Mouse (Mus musculus) brain, embryonic 18.5 days (tissue): Measurements from ENCODE around the gene Pnpo.

Experiments
- DNase-seq: peaks from one replicate; pipeline ENCODE4 v3.0.0-alpha.2; 2012; ENCODE audit warnings: low read depth, low spot score

The Pnpo gene

DNA sequence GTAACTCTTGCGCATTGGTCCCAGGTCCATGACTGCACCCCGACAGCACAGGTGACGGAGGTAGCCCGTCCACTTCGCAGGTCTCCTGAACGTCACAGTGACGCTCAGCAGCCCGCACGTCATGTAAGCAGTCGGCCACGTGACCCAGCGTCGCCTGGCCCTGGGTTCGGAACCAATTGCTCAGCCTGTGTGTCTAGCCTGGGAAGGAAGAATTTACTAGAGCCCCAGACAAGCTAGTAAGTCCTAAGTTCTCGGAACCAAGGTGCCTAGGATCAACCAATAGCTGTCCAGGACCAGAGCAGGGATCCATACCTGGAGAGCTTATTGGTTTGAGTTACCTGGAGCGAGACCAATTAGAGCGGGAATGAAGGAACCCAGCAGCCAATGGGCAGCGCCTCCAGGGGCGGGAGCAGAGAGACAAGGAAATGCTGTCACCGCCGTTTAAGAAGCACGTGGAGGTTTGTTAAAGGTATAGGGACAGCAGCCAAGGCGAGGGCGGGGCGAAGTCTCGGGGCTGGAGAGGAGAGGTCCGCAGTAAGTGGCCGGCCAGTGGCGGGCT is at the start of gene Pnpo:
Gene Pnpo (minus strand): TSS at position 241 of the 559 bp plus-strand sequence.
- peak; percentile 95 for DNase-seq

DNA sequence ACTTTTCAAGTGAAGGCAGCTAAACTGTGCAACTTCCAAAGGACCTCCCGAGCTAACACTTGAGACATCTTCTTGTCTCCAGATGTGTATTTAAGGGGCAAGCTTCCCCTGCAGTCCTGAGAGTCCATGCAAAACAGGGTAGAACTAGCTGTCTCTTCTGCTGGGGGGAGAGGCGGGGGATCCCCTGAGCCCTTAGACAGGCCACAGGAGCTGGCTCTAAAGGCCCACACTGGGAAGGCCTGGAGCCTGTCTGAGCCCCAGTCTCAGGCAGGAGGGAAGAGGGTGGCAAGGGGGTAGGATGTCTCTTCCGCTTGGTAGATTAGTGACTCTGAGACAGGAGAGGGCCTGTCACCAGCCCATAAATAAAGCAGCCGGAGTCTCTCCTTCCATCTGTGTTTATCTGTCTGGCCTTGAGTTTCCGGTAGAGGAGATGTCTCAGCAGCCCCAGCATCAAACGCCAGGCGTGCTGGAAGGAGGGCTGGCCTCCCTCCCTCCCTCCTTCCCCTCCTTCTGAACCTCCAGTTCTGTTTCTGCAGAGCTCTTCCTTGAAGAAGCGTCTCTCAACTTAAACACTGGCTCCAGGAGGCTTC is 49.0 kb upstream of the Pnpo start:
- DNase-seq: no peak

DNA sequence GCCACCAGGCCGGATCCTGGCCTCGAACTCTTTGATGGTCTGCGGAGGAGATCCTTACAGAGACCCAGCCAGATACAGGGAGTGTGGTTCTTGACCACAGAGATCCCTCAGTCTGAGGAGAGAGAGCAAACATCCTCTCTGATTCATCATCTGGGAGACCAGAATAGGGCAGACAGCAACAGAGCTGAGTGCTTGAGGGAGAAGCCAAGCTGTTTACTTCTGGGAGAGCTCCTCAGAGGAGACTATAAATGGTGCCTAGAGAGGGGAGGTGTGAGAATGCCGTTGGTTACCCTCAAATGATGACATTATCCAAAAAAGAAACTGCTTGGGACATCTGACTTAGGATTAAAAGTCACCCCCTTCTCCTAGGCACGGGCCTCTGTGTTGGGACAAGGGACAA is 47.7 kb upstream of the Pnpo start:
- DNase-seq: no peak

DNA sequence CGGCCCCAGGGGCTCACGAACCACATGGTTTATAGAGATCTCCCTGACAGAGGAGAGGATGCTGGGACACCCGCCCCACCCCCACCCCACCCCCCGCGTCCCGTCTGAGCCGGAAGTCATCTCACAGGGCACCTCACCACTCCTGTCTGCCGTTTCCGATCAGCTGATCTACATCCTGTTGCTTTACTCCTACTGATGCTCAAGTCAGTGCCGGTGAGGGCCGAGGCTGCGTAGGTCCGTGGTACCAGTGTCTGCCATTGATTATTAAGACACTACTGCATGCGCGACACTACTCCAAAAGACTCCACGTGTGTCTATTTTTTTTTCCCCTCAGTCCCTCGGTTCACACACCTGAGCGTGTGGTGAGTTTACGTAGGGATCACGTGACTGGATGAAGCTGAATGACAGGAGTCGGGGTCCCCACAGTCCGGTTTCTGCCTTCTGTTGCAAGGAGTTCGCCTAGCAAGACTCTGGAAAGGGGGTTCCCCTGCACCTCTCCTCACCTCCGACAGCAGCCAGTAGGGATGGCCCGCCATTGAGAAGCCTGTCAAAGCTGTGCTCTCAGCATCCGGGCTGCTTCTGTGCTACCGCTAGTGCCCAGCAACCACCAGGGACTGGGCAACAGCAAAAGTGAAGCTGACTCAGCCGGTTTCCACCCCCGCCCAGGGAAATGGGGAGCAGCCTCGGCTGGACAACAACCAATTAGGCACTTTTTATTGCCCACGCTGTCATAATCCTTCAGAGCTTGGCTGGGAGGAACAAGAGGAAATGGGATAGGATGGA is 44.3 kb upstream of the Pnpo start:
- no peak for DNase-seq

DNA sequence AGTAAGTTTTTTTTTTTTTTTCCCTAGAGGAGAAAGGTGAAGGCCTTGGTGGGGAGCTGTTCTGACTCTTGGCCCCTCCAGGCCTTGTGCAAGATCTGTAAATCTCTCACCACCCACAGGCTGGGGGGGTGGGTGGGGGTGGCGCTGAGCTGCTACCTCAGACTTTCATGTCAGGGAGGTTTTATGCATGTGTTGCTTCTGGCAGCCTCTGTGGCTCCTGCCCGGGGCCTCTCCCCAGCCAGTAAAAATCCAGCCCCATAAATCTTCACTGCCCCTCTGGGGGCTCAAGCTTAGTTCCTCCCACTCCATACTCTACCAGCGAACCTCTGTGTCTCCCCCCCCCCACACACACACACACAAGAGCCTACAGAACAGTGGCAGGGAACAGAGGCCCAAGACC is 42.7 kb upstream of the Pnpo start:
- DNase-seq: no peak

DNA sequence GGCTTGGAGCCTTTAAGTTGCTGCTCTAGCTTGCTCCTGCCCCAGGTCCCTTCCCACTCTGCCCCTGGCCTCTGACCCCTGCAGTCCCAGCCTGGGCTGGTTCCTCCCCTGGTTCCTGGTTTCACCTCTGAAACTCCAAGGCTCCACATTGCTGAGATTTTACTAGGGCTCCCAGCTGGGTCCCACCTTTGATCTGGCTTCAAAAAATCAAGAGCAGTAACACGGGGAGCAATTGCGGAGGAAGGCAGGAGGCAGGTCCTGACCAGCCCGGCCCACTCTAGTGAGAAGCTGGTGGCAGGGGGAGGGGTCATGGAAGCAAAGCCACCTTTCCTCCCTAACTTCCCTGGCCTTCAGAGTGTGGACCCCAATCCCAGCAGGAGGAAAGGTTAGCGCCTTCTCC is 41.1 kb upstream of the Pnpo start:
- DNase-seq: no peak

DNA sequence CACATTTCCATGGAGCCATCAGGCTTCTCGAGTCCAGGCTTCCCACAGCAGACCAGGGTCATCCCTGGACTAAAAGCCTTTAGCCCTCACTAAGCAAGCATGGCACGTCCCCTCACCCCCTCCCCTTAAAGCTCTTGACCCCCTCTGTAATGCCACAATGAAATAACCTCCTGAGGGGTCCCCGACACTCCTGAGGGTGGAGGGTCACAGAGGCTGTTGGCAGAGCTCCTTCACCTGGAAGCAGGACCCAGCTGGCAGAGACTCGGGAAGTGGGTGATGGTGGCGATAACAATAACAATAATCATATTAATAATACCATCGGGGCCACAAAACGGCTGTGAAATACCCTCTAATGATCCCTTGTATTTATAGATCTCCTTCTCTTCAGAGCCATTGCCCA is 39.1 kb upstream of the Pnpo start, which contains the start of gene Sp2:
Gene Sp2 (minus strand): TSS at position 101 of the 400 bp plus-strand sequence.
- no peak for DNase-seq

DNA sequence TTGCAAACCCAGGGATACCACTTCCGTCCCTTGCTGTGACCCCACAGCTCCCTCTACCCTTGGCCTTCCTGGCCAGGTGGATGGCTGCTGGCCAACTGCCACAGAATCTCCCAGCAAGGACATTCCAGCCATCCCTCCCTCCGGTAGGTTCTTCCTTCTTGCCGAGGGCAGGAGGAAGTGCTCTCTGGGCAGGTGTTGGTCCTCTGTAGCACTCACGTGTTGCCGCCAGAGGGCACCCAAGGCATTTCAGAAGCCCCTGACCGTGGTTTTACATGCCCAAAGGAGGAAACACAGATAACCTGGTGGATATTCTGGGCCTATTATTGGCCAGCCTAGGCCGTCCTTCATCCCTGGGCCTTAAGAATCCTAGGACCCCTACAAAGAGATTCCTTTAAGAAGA is 38.6 kb upstream of the Pnpo start:
- DNase-seq: no peak

DNA sequence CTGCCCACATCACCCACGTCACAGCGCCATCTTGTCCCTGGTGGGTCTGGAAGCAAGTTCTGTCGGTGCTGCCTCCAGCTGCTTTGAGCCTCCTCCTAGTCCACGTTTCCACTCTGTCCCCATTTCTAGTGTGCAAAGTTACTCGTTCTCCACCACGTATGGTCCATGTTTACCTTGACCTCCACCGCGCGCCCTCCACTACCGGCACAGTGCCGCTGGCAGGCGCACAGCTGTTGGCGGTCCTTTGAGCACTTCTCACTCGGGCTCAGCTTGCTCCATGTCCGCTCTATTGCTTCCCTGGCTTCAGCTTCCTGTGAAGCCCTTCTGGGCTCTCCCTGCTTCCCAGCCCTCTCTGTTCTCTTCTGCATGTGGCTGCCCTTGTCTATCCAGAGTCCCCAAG is 37.7 kb upstream of the Pnpo start:
- no peak for DNase-seq

DNA sequence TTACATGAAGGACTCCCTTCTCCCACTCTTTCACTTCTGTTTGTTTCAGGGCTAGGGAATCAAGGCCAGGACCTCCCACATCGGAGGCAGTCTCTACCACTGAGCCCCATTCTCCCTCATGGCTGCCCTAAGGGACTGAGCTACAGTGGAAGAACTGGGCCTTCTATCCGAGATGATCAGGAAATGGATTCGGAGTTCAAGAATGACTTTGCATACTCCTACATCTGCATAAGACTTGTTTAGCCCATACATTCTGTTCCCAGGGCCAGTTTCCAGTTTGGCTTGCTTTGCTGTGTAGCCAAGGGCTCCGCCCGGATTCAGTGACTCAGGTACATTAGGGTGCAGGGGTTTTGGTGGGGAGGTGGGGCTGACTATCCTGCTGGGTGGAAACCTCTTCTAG is 36.2 kb upstream of the Pnpo start:
- DNase-seq: no peak

DNA sequence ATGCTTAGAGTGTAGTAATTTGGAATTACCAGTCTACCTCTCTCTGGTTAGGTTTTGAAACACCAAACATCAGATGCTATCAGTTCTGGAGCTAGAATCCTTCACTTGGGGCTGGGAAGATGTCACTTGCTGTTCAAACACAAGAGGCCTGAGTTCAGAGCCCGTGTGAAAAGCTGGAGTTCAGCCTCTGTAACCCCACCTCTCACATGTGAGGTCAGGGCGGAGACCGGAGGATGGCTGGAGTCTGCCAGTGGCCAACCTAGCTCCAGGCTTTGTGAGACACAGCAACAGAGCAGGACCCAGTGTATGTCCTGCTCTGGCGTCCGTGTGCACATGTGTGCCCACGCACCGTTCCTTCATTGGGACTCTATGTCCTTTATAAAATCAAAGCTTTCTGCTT is 35.5 kb upstream of the Pnpo start:
- DNase-seq: no peak

DNA sequence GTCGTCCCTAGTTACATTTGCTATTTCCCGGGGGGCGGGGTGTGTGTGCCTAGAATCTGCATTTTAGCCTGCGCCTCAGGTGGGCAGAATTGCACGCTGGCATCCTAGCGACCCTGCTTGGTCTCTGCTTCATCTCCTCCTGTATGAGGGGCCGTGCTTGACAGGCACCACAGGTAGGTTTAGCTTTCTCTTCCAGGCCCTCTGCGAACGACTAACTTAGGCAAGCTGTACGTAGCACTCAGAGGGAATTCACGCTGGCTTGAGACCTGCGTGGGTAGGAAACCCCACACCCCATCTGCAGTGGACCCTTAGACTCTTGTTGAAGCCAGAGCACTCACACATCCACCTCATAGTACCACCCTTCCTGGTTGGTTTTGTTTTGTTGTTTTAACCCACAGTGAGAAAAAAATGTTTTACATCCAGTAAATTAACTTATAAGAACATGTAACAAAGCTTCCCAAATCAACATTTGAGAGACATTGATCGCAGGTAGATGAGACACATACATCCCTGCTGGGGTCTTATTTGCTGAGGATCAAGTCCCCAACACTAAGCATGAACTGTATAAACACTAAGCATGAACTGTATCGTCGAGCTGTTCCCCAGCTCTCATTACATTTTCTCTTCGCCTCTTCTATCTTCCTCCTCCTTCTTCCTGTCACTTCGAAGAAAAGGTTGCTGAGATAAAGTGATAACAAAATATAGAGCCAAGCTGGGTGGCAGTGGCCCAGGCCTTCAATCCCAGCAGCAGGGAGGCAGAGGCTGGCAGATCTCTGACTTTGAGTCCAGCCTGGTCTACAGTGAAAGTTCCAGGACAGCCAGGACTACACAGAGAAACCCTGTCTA is 34.8 kb upstream of the Pnpo start:
- no peak for DNase-seq

DNA sequence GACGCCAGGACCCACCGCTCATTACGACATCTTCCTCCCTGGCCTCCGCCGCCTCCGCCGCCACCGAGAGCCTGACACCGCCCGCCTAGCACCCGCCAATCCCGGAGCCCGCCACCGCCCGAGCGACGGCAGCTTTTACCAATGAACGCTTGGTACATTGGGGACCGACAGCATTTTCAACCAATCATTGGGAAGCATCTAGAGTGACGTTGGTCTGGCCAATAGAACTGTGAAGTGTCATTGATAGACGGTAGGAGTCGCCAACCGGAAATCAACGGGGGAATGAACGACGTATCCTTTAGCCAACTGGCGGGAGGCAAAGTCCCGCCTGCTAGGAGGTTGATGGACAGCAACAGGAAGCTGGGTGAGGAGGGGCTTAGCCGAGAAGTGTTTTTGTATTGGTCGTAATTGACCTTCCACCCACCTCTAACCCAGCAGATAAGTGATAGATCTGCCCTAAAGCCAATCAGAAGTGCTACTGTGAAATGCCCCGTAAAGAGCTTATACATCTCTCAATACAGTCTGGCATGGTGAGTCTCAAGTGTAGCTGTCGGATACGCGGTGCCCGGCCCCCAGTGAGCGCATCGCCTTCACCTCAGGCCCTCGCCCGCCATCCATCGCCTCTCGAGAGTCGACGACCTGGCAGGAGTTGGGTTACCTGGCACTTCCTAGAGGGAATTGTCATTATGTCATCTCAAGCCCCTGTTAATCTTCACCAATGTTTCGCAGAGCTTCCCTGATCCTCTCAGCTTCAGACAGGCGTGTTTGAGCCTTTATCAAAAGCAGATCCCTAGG is 34.0 kb upstream of the Pnpo start:
- peak; percentile 100 for DNase-seq

DNA sequence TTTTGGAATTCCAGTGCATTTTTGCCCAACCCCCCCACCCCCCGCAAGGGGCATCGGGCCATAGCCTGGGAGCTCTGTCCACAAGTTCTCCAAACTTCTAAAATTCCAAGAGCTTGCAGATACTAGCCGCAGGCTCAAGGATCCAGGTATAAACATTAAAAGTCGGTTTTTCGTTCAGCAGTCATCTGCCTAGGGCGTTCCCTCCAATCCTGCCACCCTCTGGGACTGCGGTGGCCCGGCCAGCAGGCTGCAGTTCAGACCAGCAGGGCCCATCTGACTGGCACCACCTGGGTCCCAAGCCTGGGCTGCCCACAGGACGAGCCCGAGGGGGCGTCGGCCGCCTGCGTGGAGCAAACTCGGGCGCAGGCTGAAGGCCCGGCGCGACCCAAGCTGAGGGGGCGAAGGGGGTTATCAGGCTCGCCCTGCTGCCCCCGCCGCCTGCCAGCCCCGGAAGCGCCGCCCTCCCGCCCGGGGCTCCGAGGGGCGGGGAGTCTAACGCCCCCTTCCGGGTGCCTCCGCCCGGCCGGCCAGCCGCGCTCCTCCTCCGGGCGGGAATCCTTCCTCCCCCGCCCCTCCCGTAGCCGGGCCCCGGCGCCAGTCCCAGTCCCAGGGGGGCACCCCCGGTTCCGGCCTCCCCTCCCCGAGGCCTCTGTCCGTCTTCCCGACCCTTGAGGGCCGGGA is 33.3 kb upstream of the Pnpo start:
- DNase-seq: peak; percentile 76

DNA sequence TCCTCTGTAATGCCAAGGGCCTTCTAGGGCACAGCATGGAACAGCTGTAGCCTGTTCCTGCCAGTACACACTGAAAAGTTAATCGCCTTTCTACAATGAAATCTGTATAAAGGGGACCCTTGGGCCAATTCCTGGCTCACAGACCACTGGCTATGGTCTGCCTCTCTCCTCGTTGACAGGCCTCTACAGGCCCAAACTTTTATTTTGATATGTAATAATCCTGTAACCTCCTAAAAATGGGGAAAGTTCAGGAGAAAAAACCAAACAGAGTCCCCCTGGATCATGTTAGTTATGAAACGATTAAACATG is 32.5 kb upstream of the Pnpo start:
- no peak for DNase-seq

DNA sequence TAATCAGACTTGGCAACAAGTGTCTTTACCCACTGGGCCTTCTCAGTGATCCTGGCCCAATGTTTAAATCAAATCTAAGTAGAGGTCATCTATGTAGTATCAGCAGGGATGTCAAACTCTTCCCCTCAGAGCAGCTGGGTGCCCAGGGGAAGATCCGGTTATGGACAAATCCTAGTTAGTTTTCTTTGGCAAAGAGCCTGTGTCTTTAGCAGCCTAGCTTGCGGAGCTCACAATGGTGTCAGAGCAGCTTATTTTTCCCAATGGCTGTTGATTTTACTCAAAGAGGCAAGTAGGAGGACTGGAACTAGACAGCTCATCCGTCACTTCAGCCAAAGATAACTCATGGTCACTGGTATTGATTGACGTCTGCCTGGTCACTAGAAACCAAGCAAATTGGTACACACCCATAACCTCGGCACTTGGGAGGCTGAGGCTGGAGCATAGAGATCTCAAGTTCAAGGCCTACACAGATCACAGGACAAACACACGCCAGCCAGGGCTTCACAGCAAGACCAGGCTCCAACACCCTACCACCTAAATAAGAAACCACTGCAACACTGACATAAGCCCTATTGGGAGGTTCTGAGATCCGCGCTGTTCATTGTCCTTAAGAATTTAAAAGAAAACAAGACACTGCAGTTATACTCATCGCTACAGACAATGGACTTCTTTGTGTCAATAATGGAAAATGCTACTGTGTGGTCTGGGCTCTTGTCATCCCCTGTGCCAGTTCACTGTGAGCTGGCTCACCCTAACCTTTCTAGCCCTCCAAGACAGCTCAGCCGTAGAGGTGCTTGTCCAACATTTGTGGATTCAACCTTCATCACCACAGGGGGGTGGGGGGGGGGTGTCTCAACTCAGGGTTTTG is 32.0 kb upstream of the Pnpo start:
- DNase-seq: no peak

DNA sequence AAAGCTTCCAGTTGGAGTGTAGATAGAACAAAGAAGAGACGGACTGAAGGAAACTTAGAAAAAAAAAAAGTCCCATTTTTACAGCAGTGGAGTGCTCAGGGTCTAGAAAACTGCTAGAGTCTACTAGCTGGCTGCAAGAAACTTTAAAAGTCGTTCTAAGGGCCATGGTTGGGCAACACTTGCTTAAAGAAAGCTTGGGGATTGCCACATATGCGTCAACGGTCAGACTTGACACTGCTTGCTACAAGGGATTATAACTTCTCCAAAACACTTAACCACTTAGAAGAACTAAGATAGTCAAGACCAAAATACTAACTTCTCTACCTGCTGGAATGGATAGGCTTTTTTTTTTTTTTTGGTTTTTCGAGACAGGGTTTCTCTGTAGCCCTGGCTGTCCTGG is 31.0 kb upstream of the Pnpo start:
- DNase-seq: no peak

DNA sequence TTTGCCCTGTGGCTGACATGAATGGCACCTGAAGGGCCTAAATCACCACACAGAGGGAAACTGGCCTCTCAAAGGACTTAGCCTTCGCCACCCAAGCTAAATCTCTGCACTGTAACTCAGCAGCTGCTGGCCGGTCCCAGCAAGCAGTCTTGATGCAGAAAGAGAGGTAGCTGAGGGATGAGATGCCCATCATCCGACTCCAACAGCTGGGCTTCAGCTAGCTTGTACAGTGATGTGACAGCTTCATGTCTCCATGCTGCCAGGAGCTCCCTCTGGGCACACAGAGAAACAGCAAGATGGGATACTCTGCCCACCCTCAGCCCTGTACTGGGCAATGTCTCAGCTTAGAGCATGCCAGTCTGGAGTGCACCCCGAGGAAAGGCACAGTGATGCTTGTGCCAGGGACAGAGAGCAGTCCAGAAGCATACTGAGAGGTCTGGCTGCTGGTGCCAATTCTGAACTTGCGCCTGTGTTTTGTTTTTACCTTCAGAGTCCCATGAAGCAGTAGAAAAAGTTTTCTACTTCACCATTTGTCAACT is 29.7 kb upstream of the Pnpo start:
- no peak for DNase-seq

DNA sequence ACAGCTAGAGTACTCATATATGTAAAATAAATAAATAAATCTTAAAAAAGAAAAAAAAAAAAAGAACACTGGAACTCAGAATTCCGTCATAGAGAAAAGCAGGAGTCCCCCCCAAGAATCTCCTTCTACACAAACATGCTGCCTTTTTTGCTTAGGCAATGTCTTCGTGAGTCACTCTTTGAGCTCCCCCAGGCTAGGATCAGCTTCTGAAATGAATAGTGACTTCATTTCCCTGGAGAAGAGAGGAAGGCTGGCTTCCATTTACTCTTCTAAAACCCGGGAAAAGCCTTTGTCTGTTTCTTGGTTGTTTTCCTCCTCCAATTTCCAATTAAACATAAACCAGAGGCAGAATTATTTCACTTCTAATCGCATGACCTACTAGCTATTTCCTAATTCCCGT is 29.1 kb upstream of the Pnpo start:
- DNase-seq: no peak

DNA sequence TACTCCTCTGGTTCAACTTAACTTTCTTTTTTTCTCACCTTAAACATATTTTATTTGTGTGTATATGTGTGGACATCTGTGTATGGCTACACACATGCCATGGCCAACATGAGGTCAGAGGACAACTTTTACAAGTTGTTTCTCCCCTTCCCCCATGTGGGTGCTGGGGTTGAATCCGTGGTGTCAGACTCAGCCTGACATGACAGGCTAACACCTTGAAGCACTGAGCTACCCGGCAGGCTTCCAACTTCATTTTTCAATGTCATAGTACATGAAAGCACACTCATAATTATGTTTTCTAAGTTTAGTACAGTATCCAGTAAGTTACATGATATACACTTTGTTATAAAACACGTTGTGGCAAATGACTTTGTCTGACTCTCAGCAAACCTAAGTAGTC is 26.6 kb upstream of the Pnpo start:
- DNase-seq: no peak
